9 mouse cellular contexts compared by ENCODE assay signal in the genomic region with DNA sequence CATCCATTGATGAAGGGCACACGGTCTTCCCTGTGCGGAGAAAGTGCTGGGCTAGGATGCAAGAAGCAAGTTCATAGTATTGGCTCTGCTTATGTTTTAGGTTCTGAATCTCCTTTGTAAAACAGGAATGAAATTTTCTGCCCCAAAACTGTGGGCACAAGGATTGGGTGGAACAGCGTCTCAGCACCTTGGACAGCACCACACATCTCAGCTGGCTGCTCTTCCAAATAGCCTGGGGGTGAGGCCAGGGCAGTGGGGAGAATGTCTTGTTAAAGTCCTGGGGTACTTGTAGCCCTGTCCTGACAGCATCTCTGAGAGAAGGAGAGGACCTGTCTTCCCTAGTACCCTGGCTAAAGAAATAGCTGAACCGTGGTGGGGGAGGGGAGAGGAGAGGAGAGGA.
DNase-seq lines count a peak whose midpoint lies in the region; ATAC-seq and TF ChIP-seq lines count a peak whose summit lies in the region.
"Had no signal": no experiment of that assay in that cellular context is flagged by ENCODE, and none has a peak within 500 bp of the region (broad histone marks: within the 10 kb centered on the region; RNA-seq: fewer than 3 reads in every experiment).

No protein-coding gene starts in this region.

- no peaks in the 10 kb centered on the region for H3K36me3 ChIP-seq in kidney, postnatal 0 days (ENCODE audit: insufficient read depth, low read length)
- H3K36me3 ChIP-seq in limb, embryonic 10.5 days: no peaks in the 10 kb centered on the region
- no peaks in the 10 kb centered on the region for H3K36me3 ChIP-seq in hindbrain, embryonic 12.5 days
- H3K36me3 ChIP-seq: forebrain, embryonic 12.5 days had no signal

- H3K27ac ChIP-seq in kidney, postnatal 0 days: no peak overlapping the region
- H3K27ac ChIP-seq in limb, embryonic 10.5 days: no peak overlapping the region
- H3K27ac ChIP-seq in hindbrain, embryonic 12.5 days: no peak overlapping the region
- H3K27ac ChIP-seq: forebrain, embryonic 12.5 days had no signal

- no peaks in the 10 kb centered on the region for H3K9me3 ChIP-seq in kidney, postnatal 0 days (replicated peaks; ENCODE audit: low read length)
- no peaks in the 10 kb centered on the region for H3K9me3 ChIP-seq in limb, embryonic 10.5 days (replicated peaks)
- H3K9me3 ChIP-seq in hindbrain, embryonic 12.5 days (replicated peaks): no peaks in the 10 kb centered on the region
- H3K9me3 ChIP-seq: forebrain, embryonic 12.5 days had no signal

- no peaks in the 10 kb centered on the region for H3K4me1 ChIP-seq in kidney, postnatal 0 days (replicated peaks; ENCODE audit: insufficient read depth, low read length)
- peaks cover 56% of the 10 kb centered on the region for H3K4me1 ChIP-seq in limb, embryonic 10.5 days
- H3K4me1 ChIP-seq in hindbrain, embryonic 12.5 days: peaks cover 30% of the 10 kb centered on the region

- TF ChIP-seq CTCF in kidney, postnatal 0 days (IDR thresholded peaks at IDR 0.05; ENCODE audit: low read depth): no peak

- peak; percentile 58 for DNase-seq in kidney, postnatal 0 days (ENCODE audit: low spot score)
- no peak for DNase-seq in kidney, adult 11 months
- DNase-seq in B cell, adult 2 months: peak; percentile 23 to 28
- DNase-seq in NIH3T3 (ENCODE audit: low read depth): peak; percentile 82
- peak; percentile 81 for DNase-seq in limb, embryonic 10.5 days (ENCODE audit: low spot score)
- DNase-seq in right cerebral cortex, postnatal 14 days: no peak
- no peak for DNase-seq in cerebellum, adult 11-12 months

- no peak overlapping the region for H3K4me2 ChIP-seq in kidney, postnatal 0 days (ENCODE audit: low read length)
- no peak overlapping the region for H3K4me2 ChIP-seq in hindbrain, embryonic 12.5 days (replicated peaks)
- H3K4me2 ChIP-seq: forebrain, embryonic 12.5 days had no signal

- H3K9ac ChIP-seq in kidney, postnatal 0 days (ENCODE audit: low read depth, low read length): no peak overlapping the region
- H3K9ac ChIP-seq in hindbrain, embryonic 12.5 days: no peak overlapping the region
- H3K9ac ChIP-seq: forebrain, embryonic 12.5 days had no signal

- 34% methylated on average over 4 of the region's 4 CpGs for WGBS in kidney, postnatal 0 days
- WGBS in limb, embryonic 10.5 days: 27% methylated on average over 4 of the region's 4 CpGs
- 33% methylated on average over 4 of the region's 4 CpGs for WGBS in hindbrain, embryonic 12.5 days

- no peak for ATAC-seq in kidney, postnatal 0 days (replicated peaks; ENCODE audit: low FRiP score, low read depth)
- no peak for ATAC-seq in hindbrain, embryonic 12.5 days (ENCODE audit: low FRiP score)

- no peak overlapping the region for H3K4me3 ChIP-seq in kidney, postnatal 0 days (replicated peaks; ENCODE audit: low read depth, low read length)
- no peak overlapping the region for H3K4me3 ChIP-seq in limb, embryonic 10.5 days
- no peak overlapping the region for H3K4me3 ChIP-seq in hindbrain, embryonic 12.5 days
- H3K4me3 ChIP-seq: forebrain, embryonic 12.5 days had no signal

- H3K27me3 ChIP-seq in kidney, postnatal 0 days (ENCODE audit: insufficient read depth, low read length): no peaks in the 10 kb centered on the region
- H3K27me3 ChIP-seq in limb, embryonic 10.5 days (ENCODE audit: low read depth, poor library complexity, severe bottlenecking): peaks cover 25% of the 10 kb centered on the region
- 0 out of 2 replicates have a peak, but pooled peaks cover 2% of the 10 kb centered on the region for H3K27me3 ChIP-seq in hindbrain, embryonic 12.5 days

Comparison
In these comparisons a context has a peak if more than half of its experiments do, and no peak if none do; other contexts are left out.
1. DNase-seq: peak in kidney, postnatal 0 days (single experiment), B cell, adult 2 months (2 of 2), NIH3T3 (single experiment) and limb, embryonic 10.5 days (single experiment); none in kidney, adult 11 months (single experiment), right cerebral cortex, postnatal 14 days (single experiment) and cerebellum, adult 11-12 months (single experiment).